Mouse (Mus musculus): ENCODE data around the gene Fam83d.

The Fam83d gene

DNA sequence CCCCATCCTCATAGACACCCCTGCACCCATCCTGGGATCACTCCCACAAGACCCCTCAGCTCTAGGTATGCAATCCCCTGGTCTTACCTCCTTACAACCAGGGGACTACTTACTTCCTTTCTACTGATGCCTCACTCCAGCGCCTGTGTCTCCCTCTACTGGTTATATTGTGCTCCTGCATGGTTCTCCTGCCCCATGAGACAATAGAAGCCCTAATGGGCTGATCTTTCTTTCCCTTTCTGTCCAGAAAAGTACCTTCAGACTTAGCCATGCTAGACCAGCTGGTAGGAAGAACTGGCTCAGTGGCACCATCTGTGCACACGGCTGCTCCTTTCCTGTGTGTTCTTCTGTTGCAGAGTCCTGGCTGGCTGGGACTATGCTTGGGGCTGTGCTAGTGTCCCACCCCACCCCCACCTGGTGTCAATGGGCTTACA, 22.8 kb upstream of the Fam83d start:
- DNase-seq (ENCODE audit: low spot score in 2 of 2), result no peak

DNA sequence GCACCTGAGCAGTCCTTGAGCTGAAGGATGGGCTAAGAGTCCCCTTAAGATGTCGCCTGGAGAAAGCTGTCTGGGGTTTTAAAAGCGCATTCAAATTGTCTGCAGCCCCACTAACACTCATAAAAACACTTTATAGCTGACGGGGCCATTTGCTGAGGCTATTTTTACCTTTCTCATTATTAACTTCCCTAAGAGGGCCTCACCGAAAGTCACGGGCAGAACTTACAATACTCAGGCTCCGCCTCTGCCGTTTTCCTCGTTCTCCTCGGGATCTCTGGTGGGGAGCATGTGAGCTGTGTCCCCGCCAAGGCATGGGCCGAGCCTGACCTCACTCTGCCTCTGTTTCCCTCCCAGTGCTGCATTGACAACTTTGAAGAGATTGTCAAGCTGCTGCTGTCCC, 21.7 kb upstream of the Fam83d start:
- DNase-seq (ENCODE audit: low spot score in 2 of 2), result no peak

DNA sequence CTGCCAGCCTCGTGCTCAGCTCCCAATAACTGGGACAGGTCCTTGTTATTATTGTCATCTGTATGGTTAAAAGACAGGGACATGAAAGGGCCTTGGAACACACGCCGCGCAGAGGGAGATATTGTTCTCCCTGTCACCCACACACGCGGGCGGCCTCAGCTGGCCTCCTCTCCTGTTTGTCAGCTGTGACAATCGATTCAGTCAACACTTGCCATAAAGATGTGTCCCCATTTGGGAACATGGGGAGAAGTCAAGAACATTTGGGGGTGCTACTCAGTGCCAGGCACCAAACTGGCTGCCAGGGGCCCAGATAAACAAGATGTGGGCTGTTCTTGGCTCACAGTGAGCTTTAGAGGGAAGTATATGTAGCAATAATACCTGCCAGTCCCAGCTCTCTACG, 18.5 kb upstream of the Fam83d start:
- DNase-seq (ENCODE audit: low spot score in 2 of 2), result no peak

DNA sequence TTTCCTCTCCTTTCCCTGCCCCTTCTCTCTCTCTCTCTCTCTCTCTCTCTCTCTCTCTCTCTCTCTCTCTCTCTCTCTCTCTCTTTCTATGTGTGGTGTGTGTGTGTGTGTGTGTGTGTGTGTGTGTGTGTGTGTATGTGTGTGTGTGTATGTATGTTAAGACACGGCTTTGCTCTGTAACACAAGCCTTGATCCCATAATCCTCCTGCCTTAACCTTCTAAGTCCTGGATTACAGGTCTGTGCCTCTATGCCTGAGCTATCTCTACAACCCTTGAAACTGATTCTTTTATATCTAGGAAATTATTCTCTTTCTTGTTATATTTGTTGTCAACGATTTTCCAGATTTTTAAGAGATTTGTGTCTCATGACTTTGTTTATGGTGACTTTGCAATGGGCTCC, 7.7 kb upstream of the Fam83d start:
- no peak for DNase-seq (ENCODE audit: low spot score in 2 of 2)

DNA sequence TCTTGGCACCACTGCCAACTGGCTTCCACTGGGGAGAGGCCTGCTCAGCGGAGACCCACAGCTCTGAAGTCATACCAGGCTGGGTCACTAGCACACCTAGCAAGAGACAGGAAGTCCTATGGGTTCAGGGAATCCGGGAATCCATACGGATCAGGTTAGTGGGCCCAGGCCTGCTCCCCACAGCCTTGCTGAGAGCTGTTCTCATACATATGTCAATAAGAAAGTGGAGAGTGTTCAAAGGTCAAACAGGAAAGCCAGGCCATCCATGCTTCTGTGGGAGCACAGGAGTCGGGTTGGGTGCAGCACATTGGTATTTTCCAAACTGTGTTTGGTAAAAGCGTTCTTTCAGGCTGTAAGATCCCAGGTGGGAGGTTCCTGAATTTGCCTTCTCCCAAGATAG, 5.6 kb upstream of the Fam83d start:
- DNase-seq (ENCODE audit: low spot score in 2 of 2), result no peak

DNA sequence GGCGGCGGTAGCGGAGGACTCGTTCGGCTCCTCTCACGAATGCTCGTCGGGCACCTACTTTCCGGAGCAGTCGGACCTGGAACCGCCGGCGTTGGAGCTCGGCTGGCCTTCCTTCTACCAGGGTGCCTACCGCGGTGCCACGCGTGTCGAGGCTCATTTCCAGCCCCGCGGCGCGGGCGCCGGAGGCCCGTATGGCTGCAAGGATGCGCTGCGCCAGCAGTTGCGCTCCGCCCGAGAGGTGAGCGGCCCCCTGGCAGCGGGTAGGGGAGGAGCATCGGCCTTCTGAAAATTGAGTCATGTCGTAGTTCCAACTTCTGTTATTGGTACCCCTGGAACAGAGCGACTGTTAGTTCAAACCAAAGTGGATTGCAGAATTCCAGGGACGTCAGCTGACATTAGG, 457 bp downstream of the Fam83d start:
- no peak for DNase-seq (ENCODE audit: low spot score in 2 of 2)

DNA sequence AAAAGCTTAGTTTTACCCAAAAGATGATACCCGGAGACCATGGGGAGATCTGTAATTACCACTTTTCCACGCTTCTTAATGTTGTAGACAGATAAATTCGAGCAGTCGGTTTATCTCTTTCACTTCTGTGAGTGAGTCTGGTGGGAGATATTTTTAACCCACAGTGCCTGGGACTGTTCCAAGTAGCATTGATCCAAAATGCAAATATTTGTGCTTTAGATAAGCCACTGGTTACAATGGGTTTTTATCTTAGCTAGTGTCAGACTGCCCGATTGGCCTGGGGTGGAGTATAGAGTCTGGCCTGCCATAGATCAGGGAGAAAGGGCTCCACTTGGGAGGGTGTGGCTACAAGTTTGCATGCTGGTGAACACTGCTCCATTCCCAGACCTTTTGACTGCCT, 878 bp downstream of the Fam83d start:
- no peak for DNase-seq (ENCODE audit: low spot score in 2 of 2)

DNA sequence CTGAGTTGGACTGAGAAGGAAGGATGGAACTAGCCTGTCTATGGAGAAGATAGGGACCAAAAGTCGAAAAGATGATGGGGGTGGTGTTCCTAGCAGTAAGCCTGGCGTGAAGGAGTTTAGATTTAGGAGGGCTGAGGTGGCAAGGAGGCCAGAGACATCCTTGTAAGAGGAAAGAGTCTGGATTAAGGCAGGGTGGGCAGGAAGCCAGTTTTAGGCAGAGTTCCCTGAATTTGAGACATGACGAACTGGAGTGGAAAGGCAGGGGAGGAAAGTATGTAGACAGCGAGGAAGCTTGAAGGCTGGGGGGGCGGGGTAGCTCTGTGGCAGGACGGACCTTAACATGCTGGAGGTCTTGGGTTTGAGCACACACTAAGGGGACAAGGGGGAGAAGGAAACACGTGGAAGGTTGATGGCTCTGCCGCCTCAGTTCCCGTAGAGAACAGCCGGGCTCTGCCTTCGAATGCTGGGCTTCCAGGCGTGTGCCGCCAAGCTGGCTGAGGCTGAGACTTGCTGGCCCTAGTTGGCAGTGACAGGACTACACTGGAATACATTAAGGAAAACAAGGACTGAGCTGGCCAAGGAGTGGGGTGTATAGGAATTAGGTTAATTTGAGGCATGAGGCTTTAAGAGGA, 2.3 kb downstream of the Fam83d start:
- peak in 1 of 2 experiments; percentile 22 for DNase-seq (ENCODE audit: low spot score in 2 of 2)

DNA sequence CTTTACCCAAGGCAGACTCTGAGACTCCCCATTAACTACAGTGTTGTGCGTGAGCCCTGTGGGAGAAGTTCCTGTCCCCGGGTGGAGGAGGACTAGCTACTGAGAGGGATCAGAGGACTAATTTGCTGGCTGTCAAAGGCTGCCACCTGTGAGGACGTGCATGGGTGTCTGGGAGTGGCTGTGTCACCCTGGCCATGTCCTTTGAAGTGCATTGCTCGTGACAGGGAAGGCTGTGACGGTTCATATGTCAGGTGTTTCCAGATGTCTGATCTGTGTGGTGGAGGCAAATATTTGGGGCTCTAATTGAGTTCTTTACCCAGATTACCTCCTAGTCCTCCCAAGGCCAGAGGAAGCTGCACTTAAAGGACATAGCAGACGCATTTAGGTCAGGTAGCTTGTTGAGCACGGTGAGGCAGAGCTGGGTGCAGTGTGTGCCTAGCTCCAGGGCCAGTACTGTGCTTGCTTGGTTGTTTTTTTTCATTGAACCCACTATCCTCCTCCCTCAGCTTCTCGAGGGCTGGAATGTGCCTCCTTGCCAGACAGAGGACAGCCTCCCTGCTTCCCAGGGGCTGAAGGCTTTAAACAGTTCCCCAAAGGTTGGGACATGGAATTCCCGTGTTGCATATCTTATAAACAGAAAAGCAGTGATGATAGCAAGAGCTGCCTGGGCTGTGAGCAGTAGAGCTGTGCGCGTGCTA, 3.3 kb downstream of the Fam83d start:
- DNase-seq (ENCODE audit: low spot score in 2 of 2), result no peak

- no peak for DNase-seq (ENCODE audit: low spot score in 2 of 2)
Observed at GRCm38 (mm10) chr2:158772808-158773207, 4.9 kb downstream of the Fam83d start.

GRCm38 (mm10) chr2:158774886-158775285, 7.0 kb downstream of the Fam83d start:
- DNase-seq (ENCODE audit: low spot score in 2 of 2), result no peak

GRCm38 (mm10) chr2:158776716-158777115, 8.8 kb downstream of the Fam83d start:
- DNase-seq (ENCODE audit: low spot score in 2 of 2), result no peak

- DNase-seq (ENCODE audit: low spot score in 2 of 2), result no peak
Observed at GRCm38 (mm10) chr2:158777490-158777889, 9.6 kb downstream of the Fam83d start.

- peak; percentile 10 to 36 for DNase-seq (ENCODE audit: low spot score in 2 of 2)
Observed at GRCm38 (mm10) chr2:158778349-158778748, 10.5 kb downstream of the Fam83d start.

- no peak for DNase-seq (ENCODE audit: low spot score in 2 of 2)
Observed at GRCm38 (mm10) chr2:158781126-158781525, 13.2 kb downstream of the Fam83d start.

DNA sequence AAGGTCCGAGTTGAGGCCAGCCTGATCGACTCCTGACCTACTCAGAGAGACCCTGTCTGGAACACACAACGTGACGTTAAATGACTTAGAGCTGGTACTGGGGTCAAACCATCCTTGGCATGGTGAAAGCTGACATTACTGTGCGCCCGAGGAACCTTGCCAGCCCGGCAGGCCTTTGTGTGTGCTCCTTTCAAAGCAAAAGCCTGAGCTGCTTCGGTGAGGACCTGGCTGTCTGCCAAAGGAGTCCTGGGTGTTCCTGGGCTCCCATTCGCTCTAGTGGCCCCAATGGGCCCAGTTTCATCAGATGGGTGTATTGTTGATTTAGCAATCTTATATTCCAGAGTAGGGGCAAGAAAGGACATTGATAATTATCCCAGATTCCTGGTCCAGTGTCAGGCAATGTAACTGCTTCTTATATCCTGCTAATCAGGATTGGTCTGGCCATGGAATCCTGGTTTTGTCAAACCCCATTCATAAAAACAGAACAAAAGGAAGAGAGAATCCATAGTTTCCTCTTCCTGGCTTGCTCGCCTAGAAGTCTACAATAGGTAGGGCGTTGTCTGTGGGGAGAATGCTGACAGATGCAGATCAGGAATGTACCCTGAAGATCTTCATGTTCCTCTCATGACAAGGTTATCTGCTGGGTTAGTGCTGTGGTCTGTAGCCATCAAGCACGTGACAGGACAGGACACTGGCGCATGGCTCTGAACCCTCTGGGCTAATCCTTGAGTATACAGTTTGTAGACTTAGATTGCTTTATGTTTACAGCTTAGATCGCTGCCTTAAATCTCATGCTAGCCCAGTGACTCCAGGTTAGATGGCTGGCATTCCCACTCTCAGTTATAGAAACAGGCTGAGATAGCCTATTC, 19.3 kb downstream of the Fam83d start:
- peak in 1 of 2 experiments; percentile 45 for DNase-seq (ENCODE audit: low spot score in 2 of 2)

- DNase-seq (ENCODE audit: low spot score in 2 of 2), result peak; percentile 83 to 91
Observed at GRCm38 (mm10) chr2:158794494-158795004, 26.7 kb downstream of the Fam83d start, which contains the start of gene Dhx35. Gene Dhx35 (plus strand): TSS chr2:158794807.

GRCm38 (mm10) chr2:158795043-158795442, 27.1 kb downstream of the Fam83d start:
- no peak for DNase-seq (ENCODE audit: low spot score in 2 of 2)

DNA sequence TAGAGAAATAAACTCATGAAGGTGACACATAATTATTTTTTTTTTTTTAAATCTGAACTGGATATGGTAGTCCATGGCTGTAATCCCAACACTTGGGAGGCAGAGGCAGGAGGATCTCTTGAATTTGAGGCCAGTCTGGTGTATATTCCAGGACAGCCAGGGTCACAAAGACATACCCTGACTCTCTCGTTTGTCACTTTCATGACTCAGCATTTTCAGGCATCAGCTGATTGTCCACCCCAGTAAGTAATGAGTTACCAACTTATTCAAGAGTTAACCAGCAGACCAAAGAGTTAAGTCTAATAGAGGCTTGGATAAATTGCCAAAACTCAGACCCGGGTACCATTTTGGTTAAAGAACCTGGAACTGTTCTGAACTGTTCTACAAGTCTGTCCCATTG, 28.0 kb downstream of the Fam83d start:
- DNase-seq (ENCODE audit: low spot score in 2 of 2), result no peak

- DNase-seq (ENCODE audit: low spot score in 2 of 2), result no peak
Observed at GRCm38 (mm10) chr2:158799328-158799727, 31.4 kb downstream of the Fam83d start.

- no peak for DNase-seq (ENCODE audit: low spot score in 2 of 2)
Observed at GRCm38 (mm10) chr2:158800788-158801187, 32.9 kb downstream of the Fam83d start.

DNA sequence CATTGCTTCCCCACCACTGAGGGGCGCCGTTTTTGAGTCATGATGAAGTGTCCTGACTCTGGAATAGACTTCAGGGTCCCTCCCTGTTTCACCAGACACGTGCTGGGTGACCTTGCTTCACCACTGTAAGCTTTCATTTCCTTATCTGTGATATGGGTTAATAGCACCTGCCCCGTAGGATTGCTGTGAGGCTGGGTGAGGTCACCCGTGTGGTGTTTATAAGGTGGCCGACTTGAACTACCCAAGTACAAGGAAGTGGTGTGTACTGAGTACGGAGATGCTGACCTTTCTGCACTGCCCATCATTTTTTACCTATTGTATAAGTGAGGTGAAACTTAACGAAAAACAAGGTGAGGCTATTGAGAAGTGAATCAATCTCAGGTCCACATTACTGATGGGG, 35.7 kb downstream of the Fam83d start:
- no peak for DNase-seq (ENCODE audit: low spot score in 2 of 2)
